Mouse (Mus musculus) granulocyte monocyte progenitor cell, adult 5-6 weeks (primary cell): ENCODE measurements around the gene Ror1. TPM values are rescaled to one million over a fixed set of nuclear protein-coding genes. Genes with fewer than 3 reads are reported as not detected.
A peak's percentile ranks its signal among the peaks of the same experiment; 100 is the strongest.

Source experiments
- ATAC-seq: replicated peaks from 2 replicates; pipeline ENCODE4 v1.8.0; 2016; ENCODE audit warnings: mild to moderate bottlenecking, moderate TSS enrichment, inconsistent platforms; ENCODE audit not compliant: poor library complexity, severe bottlenecking
- total RNA-seq, 2 experiments: library from RNA; stranded (forward) in 1 of 2; stranded (reverse) in 1 of 2; fragments of 200-712, 200-1000 nt in 1 of 2; fragments of >200 nt in 1 of 2; fragmentation: Nextera tagmentation in 1 of 2; gene quantifications; 2 replicates each; pipeline ENCODE4 v1.2.3; 2014 to 2017

Ror1 gene
- total RNA-seq, 2 experiments from 2014 or later, result not detected

- no peak for ATAC-seq
These were observed 13.0 kb downstream of the Ror1 start for GRCm38 (mm10) chr4:100108551-100108950.

GRCm38 (mm10) chr4:100114148-100114547 lies 18.6 kb downstream of the Ror1 start:
- ATAC-seq, result no peak

- ATAC-seq, result no peak
These were observed 20.8 kb downstream of the Ror1 start for GRCm38 (mm10) chr4:100116366-100116765.

GRCm38 (mm10) chr4:100118676-100119075 lies 23.1 kb downstream of the Ror1 start:
- no peak for ATAC-seq

GRCm38 (mm10) chr4:100119431-100119830 lies 23.8 kb downstream of the Ror1 start:
- no peak for ATAC-seq

GRCm38 (mm10) chr4:100120547-100120946 lies 25.0 kb downstream of the Ror1 start:
- no peak for ATAC-seq

- ATAC-seq, result no peak
These were observed 26.8 kb downstream of the Ror1 start for GRCm38 (mm10) chr4:100122436-100122835.

- no peak for ATAC-seq
These were observed 27.9 kb downstream of the Ror1 start for GRCm38 (mm10) chr4:100123519-100123918.

- ATAC-seq, result no peak
These were observed 28.5 kb downstream of the Ror1 start for GRCm38 (mm10) chr4:100124056-100124455.

- peak; percentile 55 for ATAC-seq
These were observed 29.3 kb downstream of the Ror1 start for GRCm38 (mm10) chr4:100124935-100125334.

- no peak for ATAC-seq
These were observed 31.1 kb downstream of the Ror1 start for GRCm38 (mm10) chr4:100126531-100127310.

- ATAC-seq, result no peak
These were observed 32.7 kb downstream of the Ror1 start for GRCm38 (mm10) chr4:100128026-100128922.

GRCm38 (mm10) chr4:100129201-100129600 lies 33.6 kb downstream of the Ror1 start:
- no peak for ATAC-seq

- no peak for ATAC-seq
These were observed 35.3 kb downstream of the Ror1 start for GRCm38 (mm10) chr4:100130771-100131475.

GRCm38 (mm10) chr4:100131488-100131887 lies 35.9 kb downstream of the Ror1 start:
- no peak for ATAC-seq

- no peak for ATAC-seq
These were observed 36.7 kb downstream of the Ror1 start for GRCm38 (mm10) chr4:100132261-100132660.

GRCm38 (mm10) chr4:100136046-100136445 lies 40.5 kb downstream of the Ror1 start:
- ATAC-seq, result no peak

GRCm38 (mm10) chr4:100137102-100137835 lies 41.7 kb downstream of the Ror1 start:
- no peak for ATAC-seq

GRCm38 (mm10) chr4:100141626-100142025 lies 46.0 kb downstream of the Ror1 start:
- no peak for ATAC-seq

GRCm38 (mm10) chr4:100144744-100145143 lies 49.2 kb downstream of the Ror1 start:
- ATAC-seq, result no peak
